ENCODE assay signal across 8 mouse cellular contexts in the genomic region with DNA sequence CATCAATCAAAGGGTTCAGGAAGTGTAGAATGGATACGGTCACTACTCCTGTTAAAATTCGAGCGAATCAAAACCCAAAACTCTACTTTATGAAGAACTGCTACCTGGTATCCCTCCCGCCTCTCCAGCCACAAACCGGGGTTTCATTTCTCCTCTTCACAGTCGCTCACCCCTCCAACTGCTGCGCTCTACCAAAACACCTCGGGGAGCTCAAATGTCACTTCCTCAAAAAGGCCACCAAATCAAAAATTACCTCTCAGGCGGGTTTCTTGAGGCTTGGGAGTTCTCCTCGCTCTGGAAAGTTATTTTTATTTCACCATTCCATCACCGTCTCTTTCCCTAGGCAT. TPM values are rescaled to one million over a fixed set of nuclear protein-coding genes. Genes with fewer than 3 reads are reported as not detected.
DNase-seq lines count a peak whose midpoint lies in the region; ATAC-seq and TF ChIP-seq lines count a peak whose summit lies in the region.

No protein-coding gene starts in this region.

- H3K27ac ChIP-seq in kidney, adult 2 months (ENCODE audit: insufficient read depth, low read depth, low read length): no peak overlapping the region
- no peak overlapping the region for H3K27ac ChIP-seq in intestine, embryonic 14.5 days (ENCODE audit: low read depth)
- H3K27ac ChIP-seq in midbrain, embryonic 16.5 days (ENCODE audit: low read length): no peak overlapping the region

- H3K4me1 ChIP-seq in kidney, adult 2 months (ENCODE audit: control insufficient read depth, insufficient read depth, low read length): peaks cover 7% of the 10 kb centered on the region
- H3K4me1 ChIP-seq in intestine, embryonic 14.5 days (replicated peaks; ENCODE audit: control insufficient read depth, insufficient read depth, low read length): no peaks in the 10 kb centered on the region; the same call in 1 of the 2 replicates
- H3K4me1 ChIP-seq in midbrain, embryonic 16.5 days (ENCODE audit: control insufficient read depth, insufficient read depth, low read length): peaks cover 9% of the 10 kb centered on the region

- H3K4me2 ChIP-seq in intestine, embryonic 14.5 days (ENCODE audit: low read length): peak overlapping the region; percentile 90
- peak overlapping the region; percentile 98 for H3K4me2 ChIP-seq in midbrain, embryonic 16.5 days (ENCODE audit: low read length)

- no peaks in the 10 kb centered on the region for H3K9me3 ChIP-seq in intestine, embryonic 14.5 days (ENCODE audit: control insufficient read depth, low read length)
- H3K9me3 ChIP-seq in midbrain, embryonic 16.5 days (replicated peaks; ENCODE audit: control insufficient read depth, low read length, poor library complexity, severe bottlenecking): no peaks in the 10 kb centered on the region

- TF ChIP-seq POLR2A in kidney, adult 2 months (IDR thresholded peaks at IDR 0.05; ENCODE audit: low read depth, low read length): no peak

- peak overlapping the region; percentile 65 for H3K4me3 ChIP-seq in kidney, adult 2 months (ENCODE audit: insufficient read depth, low read depth, low read length)
- H3K4me3 ChIP-seq in intestine, embryonic 14.5 days (ENCODE audit: low read depth, low read length): peak overlapping the region; percentile 62
- peak overlapping the region; percentile 59 for H3K4me3 ChIP-seq in midbrain, embryonic 16.5 days (ENCODE audit: low read depth, low read length)

- intact Hi-C loops in left cerebral cortex, postnatal 14 days (cut with DNase I): no loop called here

- no peaks in the 10 kb centered on the region for H3K27me3 ChIP-seq in kidney, adult 2 months (replicated peaks; ENCODE audit: control insufficient read depth, insufficient read depth, low read length)
- H3K27me3 ChIP-seq in intestine, embryonic 14.5 days (replicated peaks; ENCODE audit: control insufficient read depth, insufficient read depth, low read length): peaks cover 22% of the 10 kb centered on the region; the same call in 1 of the 2 replicates
- H3K27me3 ChIP-seq in midbrain, embryonic 16.5 days (ENCODE audit: control insufficient read depth, insufficient read depth, low read depth, low read length): peaks cover 22% of the 10 kb centered on the region

- no peak for DNase-seq in kidney, adult 2 months
- DNase-seq in kidney, adult 11 months: no peak
- DNase-seq in c-Kit-positive CD71-negative TER-119-negative erythroid progenitor cells, embryonic 14.5 days (ENCODE audit: low read depth): peak; percentile 53
- no peak for DNase-seq in intestine, embryonic 14.5 days (ENCODE audit: low spot score)
- no peak for DNase-seq in ovary, postnatal 14 days (ENCODE audit: low spot score)
- no peak for DNase-seq in left cerebral cortex, postnatal 14 days (ENCODE audit: low spot score in 2 of 2)
- no peak for DNase-seq in ovary, postnatal 36 days (ENCODE audit: low spot score)

- no peak for ATAC-seq in intestine, embryonic 14.5 days (replicated peaks; ENCODE audit: low FRiP score, low TSS enrichment, low read depth)
- peak; percentile 8; the same call in 1 of the 2 replicates for ATAC-seq in midbrain, embryonic 16.5 days

- TF ChIP-seq CTCF in kidney, adult 2 months (conservative IDR thresholded peaks at IDR 0.05; ENCODE audit: insufficient read depth, insufficient read length, low read depth, low read length): no peak

- H3K9ac ChIP-seq in intestine, embryonic 14.5 days (ENCODE audit: low read length): peak overlapping the region; percentile 50
- peak overlapping the region; percentile 71 for H3K9ac ChIP-seq in midbrain, embryonic 16.5 days (ENCODE audit: low read depth, low read length)

- under 1% methylated on average over 11 of the region's 11 CpGs for WGBS in kidney, adult 2 months
- under 1% methylated on average over 11 of the region's 11 CpGs for WGBS in intestine, embryonic 14.5 days
- 1% methylated on average over 11 of the region's 11 CpGs for WGBS in midbrain, embryonic 16.5 days

- H3K36me3 ChIP-seq in kidney, adult 2 months (ENCODE audit: control insufficient read depth, insufficient read depth, low read length): no peaks in the 10 kb centered on the region
- no peaks in the 10 kb centered on the region for H3K36me3 ChIP-seq in intestine, embryonic 14.5 days (ENCODE audit: control insufficient read depth, insufficient read depth, low read length)
- H3K36me3 ChIP-seq in midbrain, embryonic 16.5 days (ENCODE audit: control insufficient read depth, insufficient read depth, low read length): no peaks in the 10 kb centered on the region

RNA-seq across cellular contexts. Expression of gene Ap1s3, which starts 0.6 kb away (rescaled TPM):
- polyA plus RNA-seq in kidney, adult 2 months (2012; rRNA removed): 30.3 and 43.7 TPM in 2 replicates
- 0.40 and 0.64 TPM in 2 replicates for polyA plus RNA-seq in intestine, embryonic 14.5 days (2014; fragmentation: Nextera tagmentation; extraction: Ambion mirVana)
- polyA plus RNA-seq in midbrain, embryonic 16.5 days (2015; fragmentation: Nextera tagmentation; extraction: Ambion mirVana): 0.16 TPM in 1 of 2 replicates, not detected in the other
- total RNA-seq in left cerebral cortex, postnatal 14 days (2021): 1 to 10 TPM; 1.7 to 2.7 TPM

Comparison
In these comparisons a context has a peak if more than half of its experiments do, and no peak if none do; other contexts are left out.
1. RNA of gene Ap1s3, which starts 0.6 kb away (polyA plus RNA-seq): 30.3 to 43.7 TPM in kidney, adult 2 months; 0.40 to 0.64 TPM in intestine, embryonic 14.5 days and 0.16 TPM in midbrain, embryonic 16.5 days; every median in the first group is over 10 times any median in the second.
2. Peak in every context shown above with its lines, with median percentiles within 50 percentile points of each other: H3K4me3 ChIP-seq.